ENCODE assay signal across 27 mouse cellular contexts in genomic region chr7:115153291-115153690, GRCm38 (mm10).
A peak's percentile ranks its signal among the peaks of the same experiment; 100 is the strongest.
DNase-seq lines count a peak whose midpoint lies in the region; ATAC-seq and TF ChIP-seq lines count a peak whose summit lies in the region.
"Had no signal": no experiment of that assay in that cellular context is flagged by ENCODE, and none has a peak within 500 bp of the region (broad histone marks: within the 10 kb centered on the region; RNA-seq: fewer than 3 reads in every experiment).

No protein-coding gene starts in this region.

- no peak for TF ChIP-seq EP300 in heart, adult 2 months (IDR thresholded peaks at IDR 0.05; ENCODE audit: insufficient read depth, low read depth, low read length)

- 0 out of 2 replicates have a peak overlapping the region, but pooled peaks have one; percentile 17 for H3K27ac ChIP-seq in heart, embryonic 12.5 days (ENCODE audit: poor library complexity, severe bottlenecking)
- H3K27ac ChIP-seq in heart, adult 2 months, result no peak overlapping the region
- no peak overlapping the region for H3K27ac ChIP-seq in embryonic facial prominence, embryonic 11.5 days (replicated peaks; ENCODE audit: low read depth, low read length)
- H3K27ac ChIP-seq in limb, embryonic 11.5 days (replicated peaks; ENCODE audit: low read depth, low read length), result peak overlapping the region; percentile 54; the same call in 1 of the 2 replicates
- no peak overlapping the region for H3K27ac ChIP-seq in forebrain, embryonic 11.5 days (ENCODE audit: low read depth, low read length)
- H3K27ac ChIP-seq: forebrain, embryonic 13.5 days; hindbrain, embryonic 15.5 days; kidney, postnatal 0 days; liver, embryonic 15.5 days; lung, embryonic 15.5 days; midbrain, embryonic 12.5 days; stomach, embryonic 15.5 days had no signal

- H3K9ac ChIP-seq in heart, embryonic 12.5 days, result no peak overlapping the region
- no peak overlapping the region for H3K9ac ChIP-seq in heart, adult 2 months (ENCODE audit: low read depth, low read length)
- H3K9ac ChIP-seq in embryonic facial prominence, embryonic 11.5 days (replicated peaks; ENCODE audit: low read length), result no peak overlapping the region
- no peak overlapping the region for H3K9ac ChIP-seq in limb, embryonic 11.5 days (ENCODE audit: low read length)
- H3K9ac ChIP-seq in forebrain, embryonic 11.5 days (ENCODE audit: low read length), result no peak overlapping the region
- H3K9ac ChIP-seq: embryonic facial prominence, embryonic 12.5 days; forebrain, embryonic 13.5 days; hindbrain, embryonic 15.5 days; liver, embryonic 15.5 days; lung, embryonic 15.5 days; midbrain, embryonic 12.5 days; stomach, embryonic 15.5 days had no signal

- TF ChIP-seq CTCF in heart, adult 2 months (IDR thresholded peaks at IDR 0.05), result no peak

- H3K79me2 ChIP-seq in heart, adult 2 months (replicated peaks; ENCODE audit: control insufficient read depth, insufficient read depth, low read length), result no peaks in the 10 kb centered on the region

- no peak overlapping the region for H3K4me2 ChIP-seq in heart, embryonic 12.5 days
- H3K4me2 ChIP-seq in embryonic facial prominence, embryonic 11.5 days (ENCODE audit: low read depth, low read length), result no peak overlapping the region
- H3K4me2 ChIP-seq in limb, embryonic 11.5 days (ENCODE audit: low read depth, severe bottlenecking), result no peak overlapping the region
- H3K4me2 ChIP-seq in forebrain, embryonic 11.5 days (ENCODE audit: low read depth, low read length, severe bottlenecking), result no peak overlapping the region
- H3K4me2 ChIP-seq: embryonic facial prominence, embryonic 12.5 days; forebrain, embryonic 13.5 days; hindbrain, embryonic 15.5 days; liver, embryonic 15.5 days; lung, embryonic 15.5 days; midbrain, embryonic 12.5 days; stomach, embryonic 15.5 days had no signal

- ATAC-seq in heart, embryonic 12.5 days (ENCODE audit: insufficient number of reproducible peaks, low FRiP score), result no peak
- no peak for ATAC-seq in embryonic facial prominence, embryonic 11.5 days (replicated peaks; ENCODE audit: insufficient number of reproducible peaks, low FRiP score, low TSS enrichment, low read depth)
- ATAC-seq in limb, embryonic 11.5 days (ENCODE audit: insufficient number of reproducible peaks, low FRiP score, low TSS enrichment, low read depth), result peak; percentile 67; the same call in 1 of the 2 replicates
- ATAC-seq in forebrain, embryonic 11.5 days (replicated peaks; ENCODE audit: low FRiP score), result no peak
- ATAC-seq: forebrain, embryonic 13.5 days had no signal

- DNase-seq in heart, adult 2 months, result no peak
- peak; percentile 66 for DNase-seq in embryo, embryonic 10.5 days (ENCODE audit: low spot score)
- DNase-seq in embryonic facial prominence, embryonic 11.5 days (ENCODE audit: low spot score), result peak; percentile 81
- peak; percentile 70 for DNase-seq in limb, embryonic 11.5 days (ENCODE audit: low spot score)
- DNase-seq in adipocyte (ENCODE audit: low spot score), result no peak
- DNase-seq in forebrain, embryonic 11.5 days (ENCODE audit: low spot score), result no peak
- no peak for DNase-seq in frontal cortex, adult 2 months (ENCODE audit: extremely low spot score in 1 of 2, low spot score in 1 of 2)
- DNase-seq: adrenal gland, postnatal 10 days; cerebellum, adult 8-10 months; cerebellum, postnatal 25 days; heart, postnatal 36 days; kidney, adult 8-10 months; kidney, postnatal 4 days; layer of hippocampus, postnatal 36 days; left cerebral cortex, postnatal 4 days; retina, postnatal 1 day; right cerebral cortex, postnatal 25 days had no signal

- H3K4me1 ChIP-seq in heart, embryonic 12.5 days (replicated peaks), result peaks cover 14% of the 10 kb centered on the region
- H3K4me1 ChIP-seq in heart, adult 2 months (ENCODE audit: control insufficient read depth, insufficient read depth, low read length), result no peaks in the 10 kb centered on the region
- H3K4me1 ChIP-seq in embryonic facial prominence, embryonic 11.5 days (ENCODE audit: control insufficient read depth, insufficient read depth, low read length), result no peaks in the 10 kb centered on the region
- peaks cover 12% of the 10 kb centered on the region; the same call in 1 of the 2 replicates for H3K4me1 ChIP-seq in limb, embryonic 11.5 days (ENCODE audit: control insufficient read depth, insufficient read depth, low read length)
- peaks cover 3% of the 10 kb centered on the region for H3K4me1 ChIP-seq in forebrain, embryonic 11.5 days (replicated peaks; ENCODE audit: control insufficient read depth, insufficient read depth, low read length)
- H3K4me1 ChIP-seq: forebrain, embryonic 13.5 days; hindbrain, embryonic 15.5 days; liver, embryonic 15.5 days; lung, embryonic 15.5 days; stomach, embryonic 15.5 days had no signal

- 0 out of 2 replicates have a peak, but pooled peaks cover 3% of the 10 kb centered on the region for H3K9me3 ChIP-seq in heart, embryonic 12.5 days (replicated peaks)
- no peaks in the 10 kb centered on the region for H3K9me3 ChIP-seq in embryonic facial prominence, embryonic 11.5 days (replicated peaks; ENCODE audit: control insufficient read depth, low read length)
- no peaks in the 10 kb centered on the region; the same call in 1 of the 2 replicates for H3K9me3 ChIP-seq in limb, embryonic 11.5 days (ENCODE audit: control insufficient read depth, low read length)
- no peaks in the 10 kb centered on the region for H3K9me3 ChIP-seq in forebrain, embryonic 11.5 days (ENCODE audit: control insufficient read depth, low read length)
- H3K9me3 ChIP-seq: embryonic facial prominence, embryonic 12.5 days; forebrain, embryonic 13.5 days; G1E; hindbrain, embryonic 15.5 days; liver, embryonic 15.5 days; lung, embryonic 15.5 days; midbrain, embryonic 12.5 days; stomach, embryonic 15.5 days had no signal

- no peak overlapping the region for H3K4me3 ChIP-seq in heart, embryonic 12.5 days
- H3K4me3 ChIP-seq in heart, adult 2 months, result no peak overlapping the region
- no peak overlapping the region for H3K4me3 ChIP-seq in embryonic facial prominence, embryonic 11.5 days (ENCODE audit: low read depth, low read length)
- H3K4me3 ChIP-seq in limb, embryonic 11.5 days (ENCODE audit: low read depth, low read length), result no peak overlapping the region
- no peak overlapping the region for H3K4me3 ChIP-seq in forebrain, embryonic 11.5 days (ENCODE audit: low read depth, low read length)
- H3K4me3 ChIP-seq: embryonic facial prominence, embryonic 12.5 days; forebrain, embryonic 13.5 days; hindbrain, embryonic 15.5 days; liver, embryonic 15.5 days; lung, embryonic 15.5 days; midbrain, embryonic 12.5 days; stomach, embryonic 15.5 days had no signal

- H3K27me3 ChIP-seq in heart, embryonic 12.5 days (replicated peaks), result no peaks in the 10 kb centered on the region
- H3K27me3 ChIP-seq in heart, adult 2 months (ENCODE audit: control insufficient read depth, insufficient read depth, low read length), result no peaks in the 10 kb centered on the region
- H3K27me3 ChIP-seq in embryonic facial prominence, embryonic 11.5 days (ENCODE audit: control insufficient read depth, insufficient read depth, low read length), result no peaks in the 10 kb centered on the region
- no peaks in the 10 kb centered on the region for H3K27me3 ChIP-seq in limb, embryonic 11.5 days (ENCODE audit: control insufficient read depth, insufficient read depth, low read length)
- no peaks in the 10 kb centered on the region for H3K27me3 ChIP-seq in forebrain, embryonic 11.5 days (ENCODE audit: control insufficient read depth, insufficient read depth, low read length)
- H3K27me3 ChIP-seq: embryonic facial prominence, embryonic 12.5 days; forebrain, embryonic 13.5 days; hindbrain, embryonic 15.5 days; liver, embryonic 15.5 days; lung, embryonic 15.5 days; midbrain, embryonic 12.5 days; stomach, embryonic 15.5 days had no signal

- no peaks in the 10 kb centered on the region for H3K36me3 ChIP-seq in heart, embryonic 12.5 days
- no peaks in the 10 kb centered on the region for H3K36me3 ChIP-seq in heart, adult 2 months (ENCODE audit: control insufficient read depth, insufficient read depth, low read length)
- no peaks in the 10 kb centered on the region for H3K36me3 ChIP-seq in embryonic facial prominence, embryonic 11.5 days (replicated peaks; ENCODE audit: control insufficient read depth, insufficient read depth, low read depth, low read length)
- no peaks in the 10 kb centered on the region for H3K36me3 ChIP-seq in limb, embryonic 11.5 days (ENCODE audit: control insufficient read depth, insufficient read depth, low read length)
- no peaks in the 10 kb centered on the region for H3K36me3 ChIP-seq in forebrain, embryonic 11.5 days (ENCODE audit: control insufficient read depth, insufficient read depth, low read length)
- H3K36me3 ChIP-seq: embryonic facial prominence, embryonic 12.5 days; G1E; hindbrain, embryonic 15.5 days; liver, embryonic 15.5 days; lung, embryonic 15.5 days; midbrain, embryonic 12.5 days; stomach, embryonic 15.5 days had no signal

- intact Hi-C loops in heart, adult 2 months (cut with DNase I), result no loop called here

- no peak for TF ChIP-seq POLR2A in heart, adult 2 months (IDR thresholded peaks at IDR 0.05; ENCODE audit: insufficient read depth, low read depth, low read length)

Comparison
In these comparisons a context has a peak if more than half of its experiments do, and no peak if none do; other contexts are left out.
1. H3K27ac ChIP-seq: peak in heart, embryonic 12.5 days (single experiment) and limb, embryonic 11.5 days (single experiment); none in heart, adult 2 months (single experiment), embryonic facial prominence, embryonic 11.5 days (single experiment) and forebrain, embryonic 11.5 days (single experiment).
2. DNase-seq: peak in embryo, embryonic 10.5 days (single experiment), embryonic facial prominence, embryonic 11.5 days (single experiment) and limb, embryonic 11.5 days (single experiment); none in heart, adult 2 months (0 of 2), adipocyte (single experiment), forebrain, embryonic 11.5 days (single experiment) and frontal cortex, adult 2 months (0 of 2).